Mouse (Mus musculus) intestine, embryonic 14.5 days (tissue): Measurements from ENCODE around the gene Mcm10. TPM values are rescaled to one million over a fixed set of nuclear protein-coding genes. Genes with fewer than 3 reads are reported as not detected.

Source experiments
- ATAC-seq: fragments of 200-750 bp; cut with Nextera tagmentation; replicated peaks from 2 replicates; pipeline ENCODE4 v1.8.0; 2017; ENCODE audit warnings: low read depth, moderate number of reproducible peaks, moderate TSS enrichment, moderate library complexity; ENCODE audit not compliant: low FRiP score, low TSS enrichment
- DNase-seq: peaks from one replicate; pipeline ENCODE4 v3.0.0-alpha.2; 2018; ENCODE audit warnings: low spot score
- H3K27ac ChIP-seq: fragments of 300-500 bp; sonication (generic); 2 replicates; pipeline ENCODE4 v1.5.1; 2014; ENCODE audit warnings: low read depth, mild to moderate bottlenecking, control low read depth
- H3K27me3 ChIP-seq: fragments of 300-500 bp; sonication (generic); replicated peaks from 2 replicates; pipeline ENCODE4 v1.6.1; 2014; ENCODE audit warnings: low read length, control low read depth; ENCODE audit not compliant: control insufficient read depth, insufficient read depth
- H3K36me3 ChIP-seq: fragments of 300-500 bp; sonication (generic); 2 replicates; pipeline ENCODE4 v1.6.1; 2014; ENCODE audit warnings: low read length, control low read depth; ENCODE audit not compliant: control insufficient read depth, insufficient read depth
- H3K4me1 ChIP-seq: fragments of 300-500 bp; sonication (generic); replicated peaks from 2 replicates; pipeline ENCODE4 v1.6.1; 2014; ENCODE audit warnings: low read length, control low read depth, mixed read lengths; ENCODE audit not compliant: control insufficient read depth, insufficient read depth
- H3K4me2 ChIP-seq: fragments of 300-500 bp; sonication (generic); 2 replicates; pipeline ENCODE4 v1.6.1; 2014; ENCODE audit warnings: low read length
- H3K4me3 ChIP-seq: fragments of 300-500 bp; sonication (generic); 2 replicates; pipeline ENCODE4 v1.5.1; 2014; ENCODE audit warnings: low read depth, low read length, control low read depth, mixed read lengths
- H3K9ac ChIP-seq: fragments of 300-500 bp; sonication (generic); 2 replicates; pipeline ENCODE4 v1.6.1; 2014; ENCODE audit warnings: mild to moderate bottlenecking, low read length
- H3K9me3 ChIP-seq: fragments of 300-500 bp; sonication (generic); 2 replicates; pipeline ENCODE4 v1.6.1; 2016; ENCODE audit warnings: low read length, control low read depth; ENCODE audit not compliant: control insufficient read depth
- WGBS: fragments of 180-500 bp; shearing (Covaris S2); extraction: QIAGEN DNeasy Blood & Tissue Kit; methylation state at CpG from one replicate; pipeline ENCODE4 v1.1.7; 2014; 5-methylcytosine and 5-hydroxymethylcytosine counted together
- polyA plus RNA-seq: library from polyadenylated mRNA; unstranded; fragments of >200 nt; fragmentation: Nextera tagmentation; extraction: Ambion mirVana; gene quantifications from 2 replicates; pipeline ENCODE4 v1.2.1, GENCODE M21; 2014

The Mcm10 gene
- polyA plus RNA-seq, 1 experiment from 2014 or later = 44.8 TPM

GRCm38 (mm10) chr2:4998905-4999304 is 13.7 kb downstream of the Mcm10 start:
- Histone ChIP-seq H3K27me3 (no peaks in the 10 kb centered on the region), H3K4me3 (no peak overlapping the region), H3K36me3 (peaks cover 88% of the 10 kb centered on the region), H3K4me1 (no peaks in the 10 kb centered on the region), H3K9me3 (no peaks in the 10 kb centered on the region), H3K9ac (no peak overlapping the region), H3K27ac (no peak overlapping the region), H3K4me2 (no peak overlapping the region)
- WGBS = 80% methylated on average over 3 of the region's 3 CpGs
- ATAC-seq = no peak
- DNase-seq = no peak

GRCm38 (mm10) chr2:4996421-4996824 is 16.2 kb downstream of the Mcm10 start:
- ATAC-seq = peak; percentile 55; the same call in 1 of the 2 replicates
- Histone ChIP-seq H3K36me3 (peaks cover 92% of the 10 kb centered on the region), H3K4me1 (no peaks in the 10 kb centered on the region), H3K27me3 (no peaks in the 10 kb centered on the region), H3K9me3 (no peaks in the 10 kb centered on the region), H3K4me3 (no peak overlapping the region), H3K27ac (no peak overlapping the region), H3K9ac (no peak overlapping the region), H3K4me2 (no peak overlapping the region)
- WGBS = 83% methylated on average over 6 of the region's 6 CpGs
- no peak for DNase-seq

GRCm38 (mm10) chr2:4995646-4996045 is 16.9 kb downstream of the Mcm10 start:
- ATAC-seq (no peak), DNase-seq (no peak)
- no peak overlapping the region for H3K9ac ChIP-seq
- no peak overlapping the region for H3K4me3 ChIP-seq
- WGBS = 75% methylated on average over 11 of the region's 11 CpGs
- H3K4me1 ChIP-seq = no peaks in the 10 kb centered on the region
- no peak overlapping the region for H3K27ac ChIP-seq
- no peaks in the 10 kb centered on the region for H3K9me3 ChIP-seq
- H3K4me2 ChIP-seq = no peak overlapping the region
- H3K36me3 ChIP-seq = peaks cover 92% of the 10 kb centered on the region
- no peaks in the 10 kb centered on the region for H3K27me3 ChIP-seq

GRCm38 (mm10) chr2:4994436-4994835 is 18.2 kb downstream of the Mcm10 start:
- H3K4me3 ChIP-seq = no peak overlapping the region
- peaks cover 90% of the 10 kb centered on the region for H3K36me3 ChIP-seq
- no peaks in the 10 kb centered on the region for H3K9me3 ChIP-seq
- H3K4me2 ChIP-seq = no peak overlapping the region
- H3K27me3 ChIP-seq = no peaks in the 10 kb centered on the region
- H3K27ac ChIP-seq = no peak overlapping the region
- DNase-seq = no peak
- no peak for ATAC-seq
- WGBS = 89% methylated on average over 4 of the region's 4 CpGs
- no peaks in the 10 kb centered on the region for H3K4me1 ChIP-seq
- H3K9ac ChIP-seq = no peak overlapping the region

- Histone ChIP-seq H3K4me3 (no peak overlapping the region), H3K27me3 (no peaks in the 10 kb centered on the region), H3K9ac (no peak overlapping the region), H3K9me3 (no peaks in the 10 kb centered on the region), H3K4me1 (no peaks in the 10 kb centered on the region), H3K36me3 (peaks cover 82% of the 10 kb centered on the region), H3K4me2 (no peak overlapping the region), H3K27ac (no peak overlapping the region)
- ATAC-seq = no peak
- WGBS = 93% methylated on average over 11 of the region's 11 CpGs
- DNase-seq = no peak
Observed at GRCm38 (mm10) chr2:4993584-4993983, 19.0 kb downstream of the Mcm10 start.

GRCm38 (mm10) chr2:4988826-4989424 is 23.7 kb downstream of the Mcm10 start:
- Histone ChIP-seq H3K27ac (no peak overlapping the region), H3K9ac (no peak overlapping the region), H3K36me3 (peaks cover 38% of the 10 kb centered on the region), H3K27me3 (no peaks in the 10 kb centered on the region), H3K4me1 (no peaks in the 10 kb centered on the region), H3K9me3 (no peaks in the 10 kb centered on the region), H3K4me2 (no peak overlapping the region), H3K4me3 (no peak overlapping the region)
- ATAC-seq (no peak), DNase-seq (no peak)
- WGBS = 76% methylated on average over 11 of the region's 11 CpGs

GRCm38 (mm10) chr2:4987388-4988180 is 25.0 kb downstream of the Mcm10 start:
- Histone ChIP-seq H3K4me1 (no peaks in the 10 kb centered on the region), H3K4me3 (no peak overlapping the region), H3K9ac (no peak overlapping the region), H3K36me3 (peaks cover 24% of the 10 kb centered on the region), H3K27ac (no peak overlapping the region), H3K27me3 (no peaks in the 10 kb centered on the region), H3K9me3 (no peaks in the 10 kb centered on the region), H3K4me2 (no peak overlapping the region)
- ATAC-seq (no peak), DNase-seq (no peak)
- 81% methylated on average over 8 of the region's 8 CpGs for WGBS

GRCm38 (mm10) chr2:4986798-4987197 is 25.8 kb downstream of the Mcm10 start:
- Histone ChIP-seq H3K9me3 (no peaks in the 10 kb centered on the region), H3K9ac (no peak overlapping the region), H3K4me3 (no peak overlapping the region), H3K27me3 (no peaks in the 10 kb centered on the region), H3K36me3 (peaks cover 21% of the 10 kb centered on the region), H3K4me2 (no peak overlapping the region), H3K4me1 (no peaks in the 10 kb centered on the region), H3K27ac (no peak overlapping the region)
- DNase-seq = no peak
- ATAC-seq = no peak
- 62% methylated on average over 4 of the region's 4 CpGs for whole genome bisulfite sequencing

- Histone ChIP-seq H3K27ac (no peak overlapping the region), H3K9me3 (no peaks in the 10 kb centered on the region), H3K36me3 (peaks cover 3% of the 10 kb centered on the region; the same call in 1 of the 2 replicates), H3K4me2 (no peak overlapping the region), H3K4me1 (no peaks in the 10 kb centered on the region), H3K4me3 (no peak overlapping the region), H3K27me3 (no peaks in the 10 kb centered on the region), H3K9ac (no peak overlapping the region)
- ATAC-seq (peak; percentile 59; the same call in 1 of the 2 replicates), DNase-seq (no peak)
- 73% methylated on average over 6 of the region's 6 CpGs for WGBS
Observed at GRCm38 (mm10) chr2:4985000-4985399, 27.6 kb downstream of the Mcm10 start.
